In genomic region chr9:105494553-105495315, GRCm38 (mm10) we compare ENCODE assay signal across 8 mouse cellular contexts. TPM values are rescaled to one million over a fixed set of nuclear protein-coding genes. Genes with fewer than 3 reads are reported as not detected.
DNase-seq lines count a peak whose midpoint lies in the region; ATAC-seq lines count a peak whose summit lies in the region.

No protein-coding gene starts in this region.

- H3K4me1 ChIP-seq in hindbrain, embryonic 14.5 days (replicated peaks; ENCODE audit: control insufficient read depth, insufficient read depth, low read length), result peaks cover 21% of the 10 kb centered on the region

- peak; percentile 98 for ATAC-seq in hindbrain, embryonic 14.5 days (ENCODE audit: low FRiP score)

- WGBS in hindbrain, embryonic 14.5 days, result under 1% methylated on average over 72 of the region's 83 CpGs

- H3K27ac ChIP-seq in hindbrain, embryonic 14.5 days, result peak overlapping the region; percentile 95

- no peaks in the 10 kb centered on the region for H3K36me3 ChIP-seq in hindbrain, embryonic 14.5 days (replicated peaks; ENCODE audit: control insufficient read depth, insufficient read depth)

- peak overlapping the region; percentile 99 for H3K4me2 ChIP-seq in hindbrain, embryonic 14.5 days (replicated peaks)

- peak overlapping the region; percentile 76 for H3K4me3 ChIP-seq in hindbrain, embryonic 14.5 days (replicated peaks; ENCODE audit: low read length)

- DNase-seq in NIH3T3 (ENCODE audit: low read depth), result peak; percentile 96
- DNase-seq in cerebellum, postnatal 10 days, result peak; percentile 98 to 99
- DNase-seq in frontal cortex, postnatal 14 days (ENCODE audit: low spot score in 2 of 2), result peak; percentile 91 to 95
- DNase-seq in hindbrain, embryonic 14.5 days (ENCODE audit: low spot score), result peak; percentile 96
- DNase-seq in layer of hippocampus, postnatal 36 days, result peak; percentile 97
- DNase-seq in lung, postnatal 36 days, result peak; percentile 97
- peak; percentile 97 for DNase-seq in retina, postnatal 1 day
- DNase-seq in urinary bladder, adult 18-20 months (ENCODE audit: low spot score in 2 of 2), result peak; percentile 85 to 96

- peak overlapping the region; percentile 89 for H3K9ac ChIP-seq in hindbrain, embryonic 14.5 days

- no peaks in the 10 kb centered on the region for H3K9me3 ChIP-seq in hindbrain, embryonic 14.5 days (ENCODE audit: control insufficient read depth, low read length)

- H3K27me3 ChIP-seq in hindbrain, embryonic 14.5 days (ENCODE audit: control insufficient read depth, insufficient read depth, low read length), result no peaks in the 10 kb centered on the region

RNA-seq across cellular contexts. Expression of gene Atp2c1, which starts 32.4 kb away (rescaled TPM):
- 118 and 139 TPM in 2 replicates for polyA plus RNA-seq in hindbrain, embryonic 14.5 days (2014; fragmentation: Nextera tagmentation; extraction: Ambion mirVana)
- 100 to 1,000 TPM; 254 to 255 TPM for total RNA-seq in layer of hippocampus, postnatal 36 days (2021)

Comparison
In these comparisons a context has a peak if more than half of its experiments do, and no peak if none do; other contexts are left out.
1. Peak in every context shown above with its lines: DNase-seq, ATAC-seq, H3K4me3 ChIP-seq and H3K27ac ChIP-seq.